Mouse (Mus musculus): ENCODE data around the gene Rbks. TPM values are rescaled to one million over a fixed set of nuclear protein-coding genes. Genes with fewer than 3 reads are reported as not detected.
"Not testable (repeated sequence)": the region's sequence is repeated elsewhere in the genome, so short reads cannot be mapped to it uniquely, and the experiment has no call there.

Rbks gene
- polyA plus RNA-seq, 1 experiment: 18.1 TPM

- not testable (repeated sequence) for DNase-seq (ENCODE audit: low read depth, low spot score)
- 70% methylated on average over 4 of the region's 4 CpGs for WGBS
Observed at GRCm38 (mm10) chr5:31631169-31631568, 66.3 kb downstream of the Rbks start.

- 65% methylated on average over 5 of the region's 5 CpGs for WGBS
- DNase-seq (ENCODE audit: low read depth, low spot score): no peak
Observed at GRCm38 (mm10) chr5:31630064-31630463, 67.4 kb downstream of the Rbks start.

- 85% methylated on average over 8 of the region's 8 CpGs for WGBS
Observed at GRCm38 (mm10) chr5:31628555-31628954, 68.9 kb downstream of the Rbks start.

GRCm38 (mm10) chr5:31627562-31628526 is 69.6 kb downstream of the Rbks start:
- WGBS: 83% methylated on average over 9 of the region's 9 CpGs
- DNase-seq (ENCODE audit: low read depth, low spot score): no peak

More at GRCm38 (mm10) chr5:31628555-31628954, 68.9 kb downstream of the Rbks start:
- no peak for DNase-seq (ENCODE audit: low read depth, low spot score)

- WGBS: 40% methylated on average over 3 of the region's 3 CpGs
Observed at GRCm38 (mm10) chr5:31627117-31627516, 70.3 kb downstream of the Rbks start.

GRCm38 (mm10) chr5:31620326-31620725 is 77.1 kb downstream of the Rbks start:
- 72% methylated on average over 3 of the region's 3 CpGs for WGBS
- no peak for DNase-seq (ENCODE audit: low read depth, low spot score)

More at GRCm38 (mm10) chr5:31627117-31627516, 70.3 kb downstream of the Rbks start:
- no peak for DNase-seq (ENCODE audit: low read depth, low spot score)

GRCm38 (mm10) chr5:31614339-31615025 is 82.9 kb downstream of the Rbks start:
- DNase-seq (ENCODE audit: low read depth, low spot score): no peak
- 47% methylated on average over 6 of the region's 6 CpGs for WGBS

- DNase-seq (ENCODE audit: low read depth, low spot score): peak; percentile 73
Observed at GRCm38 (mm10) chr5:31613852-31614286, 83.6 kb downstream of the Rbks start.

GRCm38 (mm10) chr5:31611186-31611585 is 86.2 kb downstream of the Rbks start:
- DNase-seq (ENCODE audit: low read depth, low spot score): no peak
- 97% methylated on average over 1 of the region's 1 CpGs for WGBS

More at GRCm38 (mm10) chr5:31613852-31614286, 83.6 kb downstream of the Rbks start:
- WGBS: under 1% methylated on average over 37 of the region's 37 CpGs

- DNase-seq (ENCODE audit: low read depth, low spot score): no peak
- WGBS: 71% methylated on average over 13 of the region's 13 CpGs
Observed at GRCm38 (mm10) chr5:31610376-31611086, 86.9 kb downstream of the Rbks start.

GRCm38 (mm10) chr5:31606151-31606550 is 91.3 kb downstream of the Rbks start:
- DNase-seq (ENCODE audit: low read depth, low spot score): no peak

GRCm38 (mm10) chr5:31603766-31604165 is 93.7 kb downstream of the Rbks start:
- no peak for DNase-seq (ENCODE audit: low read depth, low spot score)
- 85% methylated on average over 6 of the region's 6 CpGs for WGBS

More at GRCm38 (mm10) chr5:31606151-31606550, 91.3 kb downstream of the Rbks start:
- WGBS: 54% methylated on average over 3 of the region's 3 CpGs

GRCm38 (mm10) chr5:31602377-31602776 is 95.0 kb downstream of the Rbks start:
- WGBS: 12% methylated on average over 1 of the region's 1 CpGs
- no peak for DNase-seq (ENCODE audit: low read depth, low spot score)

- WGBS: 89% methylated on average over 7 of the region's 7 CpGs
Observed at GRCm38 (mm10) chr5:31601162-31601722, 96.2 kb downstream of the Rbks start.

GRCm38 (mm10) chr5:31599161-31599560 is 98.3 kb downstream of the Rbks start:
- 89% methylated on average over 2 of the region's 2 CpGs for WGBS
- DNase-seq (ENCODE audit: low read depth, low spot score): no peak

More at GRCm38 (mm10) chr5:31601162-31601722, 96.2 kb downstream of the Rbks start:
- no peak for DNase-seq (ENCODE audit: low read depth, low spot score)

- WGBS: 73% methylated on average over 4 of the region's 4 CpGs
- no peak for DNase-seq (ENCODE audit: low read depth, low spot score)
Observed at GRCm38 (mm10) chr5:31598579-31598978, 98.8 kb downstream of the Rbks start.

- 45% methylated on average over 7 of the region's 7 CpGs for WGBS
- DNase-seq (ENCODE audit: low read depth, low spot score): no peak
Observed at GRCm38 (mm10) chr5:31598121-31598520, 99.3 kb downstream of the Rbks start.

- 31% methylated on average over 6 of the region's 6 CpGs for WGBS
Observed at GRCm38 (mm10) chr5:31597430-31597944, 99.9 kb downstream of the Rbks start.

More at GRCm38 (mm10) chr5:31597430-31597944, 99.9 kb downstream of the Rbks start:
- DNase-seq (ENCODE audit: low read depth, low spot score): no peak
